Mouse (Mus musculus): Measurements from ENCODE around the gene Dync1li2. TPM values are rescaled to one million over a fixed set of nuclear protein-coding genes. Genes with fewer than 3 reads are reported as not detected.
A peak's percentile ranks its signal among the peaks of the same experiment; 100 is the strongest.

The Dync1li2 gene
- polyA plus RNA-seq, 1 experiment = 165 TPM

DNA sequence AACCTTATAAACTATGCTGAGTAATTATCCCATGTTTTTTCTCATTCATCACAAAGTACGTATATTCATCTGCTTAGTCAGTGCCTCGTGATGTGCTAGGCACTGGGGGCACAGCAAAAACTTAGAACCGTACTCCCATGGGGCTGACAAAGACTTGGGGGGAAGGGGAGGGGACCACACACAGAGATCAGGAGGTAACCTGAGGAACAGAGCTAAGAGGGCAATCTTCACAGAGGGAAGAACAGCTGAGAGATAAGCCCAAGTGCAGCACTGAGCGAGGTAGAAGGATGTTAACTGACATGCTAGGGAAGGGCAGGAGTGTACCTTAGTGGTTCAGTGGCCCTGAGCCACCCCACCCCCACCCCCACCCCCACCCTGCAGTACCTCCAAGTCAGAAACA is 56.2 kb downstream of the Dync1li2 start:
- no peak for DNase-seq (ENCODE audit: extremely low spot score in 1 of 2, low spot score in 1 of 2)

GRCm38 (mm10) chr8:104383977-104384376 is 58.9 kb downstream of the Dync1li2 start:
- DNase-seq (ENCODE audit: extremely low spot score in 1 of 2, low spot score in 1 of 2) = no peak

GRCm38 (mm10) chr8:104383296-104383695 is 59.6 kb downstream of the Dync1li2 start:
- peak in 1 of 2 experiments; percentile 48 for DNase-seq (ENCODE audit: extremely low spot score in 1 of 2, low spot score in 1 of 2)

- DNase-seq (ENCODE audit: extremely low spot score in 1 of 2, low spot score in 1 of 2) = no peak
Measured at GRCm38 (mm10) chr8:104380961-104381411, 61.9 kb downstream of the Dync1li2 start.

DNA sequence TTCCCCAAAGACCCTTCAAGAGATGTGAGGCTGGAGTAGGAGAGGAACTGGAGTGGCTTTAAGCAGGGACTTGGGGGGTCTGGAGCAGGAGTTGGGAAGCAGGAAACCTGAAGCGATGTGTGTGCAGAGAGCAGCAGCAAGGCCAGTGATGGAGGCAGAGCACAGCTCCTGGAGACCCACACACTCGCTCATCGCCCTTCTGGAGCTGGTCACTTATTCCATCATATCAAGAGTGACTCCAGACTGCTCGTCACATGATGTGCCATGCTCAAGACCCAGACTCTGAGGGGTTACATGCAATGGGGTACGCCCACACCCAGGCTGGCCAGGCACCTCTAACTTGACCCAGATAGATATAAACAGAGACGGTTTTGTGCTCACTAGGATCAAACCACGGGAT is 62.6 kb downstream of the Dync1li2 start:
- no peak for DNase-seq (ENCODE audit: extremely low spot score in 1 of 2, low spot score in 1 of 2)

DNA sequence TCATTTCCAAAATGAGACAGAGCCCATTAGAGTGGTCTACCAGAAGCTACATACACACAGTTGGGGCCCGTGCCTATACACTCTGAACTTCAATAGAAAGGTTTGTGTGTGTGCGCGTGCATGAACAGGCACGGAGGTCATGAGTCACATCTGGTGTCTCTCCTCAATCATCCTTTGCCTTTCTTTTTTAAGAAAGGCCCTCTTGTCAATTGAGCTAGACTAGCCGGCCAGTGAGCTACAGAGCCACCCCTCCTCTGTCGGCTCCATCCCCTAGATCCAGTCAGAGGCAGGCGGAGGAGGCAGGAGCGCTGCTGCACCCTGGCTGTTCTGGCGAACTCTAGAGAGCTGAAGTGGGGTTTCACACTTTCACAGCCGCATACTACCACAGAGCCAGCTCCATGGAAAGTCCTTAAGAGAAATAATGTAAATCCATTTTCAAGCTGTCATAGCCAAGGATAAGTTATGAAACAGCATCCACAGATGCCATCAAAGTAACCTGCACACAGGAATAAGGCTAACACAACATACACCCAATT is 63.5 kb downstream of the Dync1li2 start:
- peak in 1 of 2 experiments; percentile 51 for DNase-seq (ENCODE audit: extremely low spot score in 1 of 2, low spot score in 1 of 2)

GRCm38 (mm10) chr8:104376669-104377068 is 66.2 kb downstream of the Dync1li2 start:
- DNase-seq (ENCODE audit: extremely low spot score in 1 of 2, low spot score in 1 of 2) = no peak

DNA sequence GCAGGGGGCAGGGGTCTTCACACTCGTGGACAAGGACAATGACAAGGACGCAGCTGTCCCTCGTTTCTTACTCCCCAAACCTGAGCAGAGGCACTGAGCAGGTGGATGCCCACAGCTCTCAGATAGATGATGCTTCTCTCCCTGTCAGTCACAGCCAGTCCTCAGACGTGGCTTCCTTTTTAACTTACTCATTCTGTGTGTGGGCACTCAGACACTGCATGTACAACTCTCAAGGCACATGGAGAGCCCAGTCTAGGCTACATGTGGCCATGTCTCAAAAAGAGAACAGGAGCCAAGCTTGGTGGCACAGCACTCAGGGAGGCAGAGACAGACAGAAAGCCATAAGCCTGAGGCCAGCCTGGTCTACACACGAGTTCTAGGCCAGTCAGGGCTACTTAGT is 66.9 kb downstream of the Dync1li2 start:
- DNase-seq (ENCODE audit: extremely low spot score in 1 of 2, low spot score in 1 of 2) = peak in 1 of 2 experiments; percentile 45

DNA sequence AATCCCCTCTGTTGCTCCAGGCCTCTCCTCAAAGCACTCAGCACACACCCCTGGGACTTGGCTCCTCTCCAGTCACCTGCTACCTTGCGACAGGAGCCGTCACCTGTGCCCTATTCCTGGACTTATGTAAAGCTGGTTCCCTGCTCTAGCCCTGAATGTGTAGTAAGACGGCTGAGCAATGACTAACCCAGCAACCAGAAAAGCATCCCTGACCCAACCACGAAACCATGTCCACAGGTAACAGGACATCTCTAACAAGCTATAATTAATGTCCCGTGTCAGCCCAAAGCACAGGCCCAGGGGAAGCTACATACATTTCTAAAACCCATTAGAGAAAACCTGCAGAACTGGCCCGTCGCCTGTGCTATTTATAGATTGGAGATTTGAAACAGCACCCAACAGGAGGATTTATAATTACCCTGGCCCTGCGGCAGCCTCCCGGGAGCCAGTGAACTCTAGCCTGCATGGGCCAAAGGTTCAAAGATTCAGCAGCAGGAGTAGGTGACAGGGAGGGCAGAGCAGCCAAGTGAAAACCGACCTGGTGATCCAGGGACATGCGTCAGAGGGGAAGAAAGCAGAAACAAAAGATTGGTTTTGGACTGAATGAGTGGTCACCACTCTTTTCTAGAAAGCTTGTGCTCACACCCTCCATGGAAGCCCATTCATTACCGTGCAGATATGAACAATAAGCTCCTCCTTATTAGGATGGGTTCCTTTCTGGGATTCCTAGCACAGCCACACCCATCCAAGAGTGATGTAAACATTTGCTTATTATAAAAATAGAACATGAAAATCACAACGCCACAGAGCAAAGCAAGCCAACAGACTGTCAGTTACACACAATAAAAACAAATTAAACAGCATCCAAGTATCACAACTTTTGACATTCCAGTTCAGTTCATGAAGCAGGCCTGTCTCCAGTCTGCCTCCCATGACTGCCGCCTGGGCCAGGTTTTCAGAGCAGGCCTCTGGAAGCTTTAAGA is 67.7 kb downstream of the Dync1li2 start:
- DNase-seq (ENCODE audit: extremely low spot score in 1 of 2, low spot score in 1 of 2) = no peak

- no peak for DNase-seq (ENCODE audit: extremely low spot score in 1 of 2, low spot score in 1 of 2)
Measured at GRCm38 (mm10) chr8:104374269-104374668, 68.6 kb downstream of the Dync1li2 start.

DNA sequence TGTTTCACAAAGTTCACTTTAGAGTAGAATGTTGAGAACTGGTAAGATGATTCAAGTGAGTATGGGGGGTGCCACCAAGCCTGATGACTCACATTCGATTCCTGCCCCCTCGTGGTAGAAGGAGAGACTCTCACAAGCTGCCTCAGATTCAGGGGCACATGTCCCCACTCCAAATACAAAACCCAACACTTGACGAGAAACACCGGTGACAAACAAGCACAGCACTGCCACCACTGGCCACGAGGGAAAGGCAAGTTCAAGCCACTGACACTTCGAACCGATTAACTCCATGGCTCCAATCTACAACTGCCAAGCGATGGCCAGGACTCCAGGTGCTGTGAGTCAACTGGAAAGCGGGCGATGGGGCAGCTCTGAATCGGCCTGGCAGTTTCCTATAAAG is 69.1 kb downstream of the Dync1li2 start:
- DNase-seq (ENCODE audit: extremely low spot score in 1 of 2, low spot score in 1 of 2) = peak in 1 of 2 experiments; percentile 51

DNA sequence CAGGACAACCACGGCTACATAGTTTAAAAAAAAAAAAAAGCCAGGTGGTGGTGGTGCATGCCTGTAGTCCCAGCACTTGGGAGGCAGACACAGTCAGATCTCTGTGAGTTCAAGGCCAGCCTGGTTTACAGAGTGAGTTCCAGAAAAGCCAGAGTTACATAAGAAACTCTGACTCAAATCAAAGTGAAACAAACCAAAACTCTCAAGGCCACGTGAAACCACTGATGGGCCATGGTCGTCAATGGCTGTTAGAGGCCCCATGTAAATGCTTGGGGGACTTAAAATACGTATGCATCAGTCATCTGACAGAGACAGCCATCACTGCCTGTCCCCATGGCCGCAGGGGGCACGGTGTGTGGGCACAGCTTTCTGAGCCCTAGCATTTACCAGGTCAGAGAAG is 71.7 kb downstream of the Dync1li2 start:
- DNase-seq (ENCODE audit: extremely low spot score in 1 of 2, low spot score in 1 of 2) = no peak

DNA sequence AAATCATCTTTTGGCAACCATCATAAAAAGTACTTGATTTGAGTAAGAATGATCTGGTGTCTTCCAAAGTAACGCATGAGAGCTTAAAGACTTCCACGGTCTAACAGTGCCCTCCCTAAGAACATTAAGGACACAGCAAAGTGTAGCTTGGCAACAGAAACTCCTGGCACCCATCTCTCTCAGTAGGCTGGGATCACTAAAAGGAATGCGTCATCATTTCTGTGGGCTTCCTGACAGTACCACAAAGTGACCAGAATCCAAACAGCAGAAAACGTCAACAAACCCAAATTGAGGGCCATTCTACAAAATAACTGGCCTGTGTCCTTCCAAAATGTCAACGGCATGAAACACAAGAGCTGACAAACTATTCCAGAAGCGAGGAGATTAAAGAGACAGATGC is 72.8 kb downstream of the Dync1li2 start:
- no peak for DNase-seq (ENCODE audit: extremely low spot score in 1 of 2, low spot score in 1 of 2)

DNA sequence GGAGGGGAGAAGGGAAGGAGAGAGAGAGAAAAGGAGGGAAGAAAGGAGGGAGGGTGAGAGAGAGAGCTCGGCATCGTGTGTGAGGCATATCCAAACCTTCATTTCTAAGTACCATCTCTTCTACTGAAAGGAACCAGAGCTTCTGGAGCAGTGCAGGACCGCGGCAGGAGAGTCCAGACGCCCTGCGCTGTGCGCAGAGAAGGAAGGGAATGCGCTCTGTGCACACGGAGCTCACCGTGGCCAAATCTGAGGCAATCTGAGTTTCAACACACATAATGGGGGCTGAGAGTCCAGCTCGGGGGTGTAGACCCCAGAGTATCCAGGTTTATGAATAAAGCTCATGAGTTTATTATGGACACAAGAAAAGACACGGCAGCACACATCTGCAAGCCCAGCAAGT is 73.3 kb downstream of the Dync1li2 start:
- no peak for DNase-seq (ENCODE audit: extremely low spot score in 1 of 2, low spot score in 1 of 2)

Other genes with a start within 250 kb of the Dync1li2 start
- 40.6 and 42.8 TPM in 2 replicates for gene Tk2, start 194.5 kb downstream of the Dync1li2 start, polyA plus RNA-seq (2012; rRNA removed)
- 13.1 and 13.7 TPM in 2 replicates for gene Cklf, start 192.2 kb downstream of the Dync1li2 start, polyA plus RNA-seq (2012; rRNA removed)
- not detected in 2 replicates for gene Cmtm2a, start 149.9 kb downstream of the Dync1li2 start, polyA plus RNA-seq (2012; rRNA removed)
- gene Gm45711, start 133.0 kb downstream of the Dync1li2 start, polyA plus RNA-seq (2012; rRNA removed) = not detected in 2 replicates
- gene Cmtm1, start 132.9 kb downstream of the Dync1li2 start, polyA plus RNA-seq (2012; rRNA removed) = not detected in 2 replicates
- gene Gm11020, start 121.5 kb downstream of the Dync1li2 start, polyA plus RNA-seq (2012; rRNA removed) = not detected in 2 replicates
- not detected in 2 replicates for gene Cmtm2b, start 120.8 kb downstream of the Dync1li2 start, polyA plus RNA-seq (2012; rRNA removed)
- 20.4 and 22.4 TPM in 2 replicates for gene Cmtm3, start 103.6 kb downstream of the Dync1li2 start, polyA plus RNA-seq (2012; rRNA removed)
- gene Cmtm4, start 47.2 kb downstream of the Dync1li2 start, polyA plus RNA-seq (2012; rRNA removed) = 40.0 and 43.8 TPM in 2 replicates
- gene Terb1, start 66.9 kb upstream of the Dync1li2 start, polyA plus RNA-seq (2012; rRNA removed) = 0.74 and 0.86 TPM in 2 replicates
- 78.0 and 87.7 TPM in 2 replicates for gene Nae1, start 91.6 kb upstream of the Dync1li2 start, polyA plus RNA-seq (2012; rRNA removed)
- 41.3 and 42.8 TPM in 2 replicates for gene Car7, start 91.6 kb upstream of the Dync1li2 start, polyA plus RNA-seq (2012; rRNA removed)
- 4.6 and 5.5 TPM in 2 replicates for gene Pdp2, start 148.4 kb upstream of the Dync1li2 start, polyA plus RNA-seq (2012; rRNA removed)
- not detected in 2 replicates for gene Cdh16, start 181.3 kb upstream of the Dync1li2 start, polyA plus RNA-seq (2012; rRNA removed)
- gene Rrad, start 188.3 kb upstream of the Dync1li2 start, polyA plus RNA-seq (2012; rRNA removed) = 4.0 and 4.1 TPM in 2 replicates
- 50.2 and 70.7 TPM in 2 replicates for gene Ciao2b, start 198.9 kb upstream of the Dync1li2 start, polyA plus RNA-seq (2012; rRNA removed)